Mouse (Mus musculus): ENCODE results near the gene Ino80.

Gene Ino80

DNA sequence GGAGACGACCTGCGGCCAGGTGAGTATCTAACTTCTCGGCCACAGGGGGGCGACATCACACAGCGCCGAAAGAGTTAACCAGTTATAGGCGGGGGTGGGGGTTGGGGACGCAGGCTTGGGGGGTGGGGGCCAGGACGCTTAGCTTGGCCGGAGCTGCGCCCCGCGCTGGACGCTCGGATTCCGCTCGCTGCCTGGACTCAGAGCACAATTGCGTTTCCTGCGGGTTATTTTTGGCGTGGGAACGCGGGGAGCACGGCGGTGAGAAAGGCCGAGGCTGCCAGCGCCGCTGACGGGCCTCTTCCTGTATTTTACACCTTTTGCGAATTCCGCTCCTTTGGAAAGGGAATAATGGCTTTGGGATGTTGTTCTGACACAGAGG is 150.4 kb downstream of the Ino80 start:
- ATAC-seq (ENCODE audit: insufficient number of reproducible peaks, low FRiP score, low TSS enrichment): no peak

DNA sequence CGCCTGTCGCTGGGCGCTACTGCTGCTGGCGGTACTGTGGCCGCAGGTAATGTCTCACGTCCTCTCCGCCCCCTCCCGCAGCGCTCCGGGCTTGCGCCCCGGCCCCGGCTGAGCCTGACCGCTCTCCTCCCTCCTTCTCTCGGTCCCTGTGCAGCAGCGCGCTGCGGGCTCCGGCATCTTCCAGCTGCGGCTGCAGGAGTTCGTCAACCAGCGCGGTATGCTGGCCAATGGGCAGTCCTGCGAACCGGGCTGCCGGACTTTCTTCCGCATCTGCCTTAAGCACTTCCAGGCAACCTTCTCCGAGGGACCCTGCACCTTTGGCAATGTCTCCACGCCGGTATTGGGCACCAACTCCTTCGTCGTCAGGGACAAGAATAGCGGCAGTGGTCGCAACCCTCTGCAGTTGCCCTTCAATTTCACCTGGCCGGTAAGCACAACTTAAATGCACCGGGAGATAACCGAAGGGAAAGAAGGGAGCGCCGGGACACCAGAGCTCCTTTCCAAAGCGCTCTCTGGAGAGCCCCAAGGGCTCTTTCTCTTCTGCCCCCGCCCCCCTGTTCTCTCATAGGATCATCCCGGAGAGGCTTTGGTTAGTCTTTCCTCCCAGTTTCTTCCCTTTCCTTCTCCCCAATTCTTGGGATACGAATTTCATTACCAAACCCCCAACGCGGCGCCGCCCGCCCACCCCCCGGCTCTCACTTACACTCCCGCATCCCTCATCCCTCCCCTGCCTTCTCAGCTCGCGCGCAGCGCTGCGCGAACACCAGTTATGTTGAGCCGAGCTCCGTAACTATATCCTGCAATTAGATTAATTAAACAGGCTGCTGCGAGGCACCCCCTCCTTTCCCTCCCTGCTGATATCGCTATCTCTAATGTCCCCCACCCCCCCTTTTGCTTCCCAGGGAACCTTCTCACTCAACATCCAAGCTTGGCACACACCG is 151.1 kb downstream of the Ino80 start:
- ATAC-seq (ENCODE audit: insufficient number of reproducible peaks, low FRiP score, low TSS enrichment): no peak

DNA sequence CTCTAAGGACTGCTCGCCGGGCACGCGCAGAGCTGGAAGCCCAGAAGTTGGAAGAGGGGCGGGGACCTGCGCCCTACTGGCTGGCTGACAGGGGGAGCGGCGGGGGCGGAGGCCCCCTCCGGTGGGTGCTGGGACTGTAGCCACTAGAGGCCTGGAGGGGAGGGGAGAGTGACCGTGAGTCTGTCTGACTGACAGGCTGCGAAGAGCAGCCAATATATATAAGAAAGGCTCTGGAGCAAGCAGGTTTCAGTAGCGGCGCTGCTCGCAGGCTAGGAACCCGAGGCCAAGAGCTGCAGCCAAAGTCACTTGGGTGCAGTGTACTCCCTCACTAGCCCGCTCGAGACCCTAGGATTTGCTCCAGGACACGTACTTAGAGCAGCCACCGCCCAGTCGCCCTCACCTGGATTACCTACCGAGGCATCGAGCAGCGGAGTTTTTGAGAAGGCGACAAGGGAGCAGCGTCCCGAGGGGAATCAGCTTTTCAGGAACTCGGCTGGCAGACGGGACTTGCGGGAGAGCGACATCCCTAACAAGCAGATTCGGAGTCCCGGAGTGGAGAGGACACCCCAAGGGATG is 151.8 kb downstream of the Ino80 start, which contains the start of gene Dll4:
Gene Dll4 (plus strand): TSS at position 217 of the 576 bp plus-strand sequence.
- ATAC-seq (ENCODE audit: insufficient number of reproducible peaks, low FRiP score, low TSS enrichment): no peak

DNA sequence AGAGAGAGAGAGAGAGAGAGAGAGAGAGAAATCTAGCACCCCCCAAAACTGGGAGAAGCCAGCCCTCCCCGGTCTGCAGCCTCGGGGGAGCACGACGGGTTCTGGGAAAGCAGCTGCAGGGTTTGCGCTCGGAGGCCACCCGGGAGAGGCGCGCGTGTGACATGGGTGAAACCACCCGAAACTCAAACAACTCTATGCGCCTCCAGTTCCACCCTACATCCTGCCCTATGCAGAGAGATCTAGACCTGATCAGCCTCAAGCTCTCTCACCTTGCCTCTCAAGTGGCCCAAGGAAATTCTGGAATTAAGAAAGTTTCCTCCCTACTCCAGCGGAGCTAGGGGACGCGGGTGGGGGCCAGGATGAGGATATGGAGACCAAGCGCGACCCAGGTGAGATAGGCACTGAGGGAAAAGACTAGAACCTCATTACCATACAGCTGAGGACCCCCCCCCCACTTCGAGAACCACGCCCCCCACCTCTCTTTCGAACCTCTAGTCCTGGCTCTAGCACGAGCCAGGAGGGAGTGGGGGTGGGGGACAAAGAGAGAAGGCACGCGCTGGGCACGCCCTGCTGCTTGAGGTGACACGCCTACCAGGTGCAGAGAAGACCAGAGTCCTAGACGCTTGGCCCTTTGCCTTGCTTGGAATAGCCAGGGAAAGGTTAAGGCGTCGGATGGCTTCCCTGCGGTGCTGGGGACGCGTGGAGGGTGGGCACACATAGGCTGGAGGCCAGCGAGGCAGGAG is 152.7 kb downstream of the Ino80 start:
- ATAC-seq (ENCODE audit: insufficient number of reproducible peaks, low FRiP score, low TSS enrichment): no peak

DNA sequence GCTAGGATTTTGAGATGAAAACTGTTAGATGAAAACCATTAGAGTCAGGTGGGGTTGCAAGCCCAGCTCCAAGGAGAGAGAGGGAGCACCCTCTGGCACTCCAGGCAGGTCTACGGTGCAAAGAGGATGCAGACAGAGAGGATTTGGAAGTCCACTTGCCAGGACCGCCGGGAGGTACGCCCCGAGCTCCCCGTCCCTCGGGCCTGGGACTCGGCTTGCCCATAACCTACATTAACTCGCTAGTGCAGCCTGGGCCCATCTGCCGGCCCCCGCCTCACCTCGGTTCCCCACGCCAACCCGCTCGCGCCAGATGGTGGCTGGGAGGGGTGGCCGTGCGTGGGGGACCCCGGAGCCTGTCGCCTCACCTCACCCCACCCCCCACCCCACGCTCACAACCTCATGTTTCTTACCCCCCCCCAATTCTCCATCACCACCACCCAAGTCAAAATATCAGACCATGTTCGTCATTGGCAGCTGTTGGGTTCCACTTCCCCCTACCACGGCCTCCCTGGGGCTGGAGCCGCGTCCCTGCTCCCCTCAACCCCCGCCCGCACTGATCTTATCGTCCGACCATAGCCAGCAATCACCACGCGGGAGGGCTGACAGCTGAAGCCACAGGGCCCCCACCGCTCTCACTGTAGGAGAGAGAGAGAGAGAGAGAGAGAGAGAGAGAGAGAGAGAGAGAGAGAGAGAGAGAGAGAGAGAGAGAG is 153.5 kb downstream of the Ino80 start:
- no peak for ATAC-seq (ENCODE audit: insufficient number of reproducible peaks, low FRiP score, low TSS enrichment)
